Mouse (Mus musculus) heart, postnatal 36 days (tissue): Measurements from ENCODE around the gene Cdk5r1. TPM values are rescaled to one million over a fixed set of nuclear protein-coding genes. Genes with fewer than 3 reads are reported as not detected.

ENCODE experiments used
- DNase-seq, 2 experiments: peaks; one replicate each; pipeline ENCODE4 v3.0.0; 2021 to 2022
- intact Hi-C: fragments of 180-260 bp; cut with DNase I; formaldehyde crosslinking; loops from one replicate; pipeline ENCODE4 v1.15.1; 2025
- total RNA-seq, 2 experiments: library from RNA; stranded (reverse); gene quantifications; 2 replicates each; pipeline ENCODE4 v1.2.3; 2021

The Cdk5r1 gene
- total RNA-seq, 2 experiments from 2014 or later: 1.2 to 1.5 TPM

DNA sequence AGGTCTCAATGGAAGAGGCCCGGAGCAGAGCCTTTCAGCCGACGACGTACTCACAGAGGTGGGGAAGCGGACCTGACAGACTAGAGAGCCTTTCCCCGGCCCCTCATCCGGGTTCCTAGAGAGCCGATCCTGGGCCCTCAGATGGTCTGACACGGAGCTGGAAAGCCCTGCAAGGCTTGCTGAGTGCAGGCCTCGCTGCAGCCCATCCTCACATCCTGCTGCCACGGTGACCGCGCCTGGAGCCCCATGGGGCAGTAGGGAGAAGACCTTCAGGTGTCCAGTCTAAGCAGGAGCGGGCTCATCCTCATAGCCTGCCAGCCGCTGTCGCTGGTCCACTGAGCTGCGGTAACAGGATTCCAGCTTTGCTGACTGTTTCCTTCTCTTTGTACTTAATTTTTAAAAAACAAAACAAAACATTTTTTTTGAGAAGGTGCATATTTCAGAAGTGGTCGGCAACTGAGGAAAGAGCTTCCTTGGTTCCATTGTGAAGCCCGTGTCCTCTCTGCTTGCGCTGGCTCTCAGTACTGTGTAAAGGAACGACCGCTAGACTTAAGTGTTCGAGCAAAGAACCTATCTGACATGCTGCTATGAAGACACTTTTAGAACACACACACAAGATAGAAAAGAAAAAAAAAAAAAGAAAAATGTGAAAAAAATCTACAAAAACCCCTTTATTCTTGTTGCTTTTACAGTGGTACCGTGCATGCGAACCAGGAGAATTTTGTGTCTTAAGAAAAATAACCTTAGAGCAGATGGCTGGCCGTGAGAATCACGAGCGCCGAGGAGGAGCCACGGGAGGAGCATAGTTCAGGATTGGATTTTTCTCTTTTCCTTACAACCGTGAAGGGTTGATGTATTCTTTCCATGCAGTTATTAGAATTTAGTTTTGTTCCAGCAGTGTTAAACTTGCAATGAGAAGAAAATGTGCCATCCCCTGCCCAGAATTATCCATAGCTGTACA lies 3.4 kb downstream of the Cdk5r1 start:
- intact Hi-C loops: loop anchor here (5.0 kb wide), 2 partner anchors 122 to 192 kb away; no protein-coding TSS in a partner anchor
- DNase-seq: no peak

DNA sequence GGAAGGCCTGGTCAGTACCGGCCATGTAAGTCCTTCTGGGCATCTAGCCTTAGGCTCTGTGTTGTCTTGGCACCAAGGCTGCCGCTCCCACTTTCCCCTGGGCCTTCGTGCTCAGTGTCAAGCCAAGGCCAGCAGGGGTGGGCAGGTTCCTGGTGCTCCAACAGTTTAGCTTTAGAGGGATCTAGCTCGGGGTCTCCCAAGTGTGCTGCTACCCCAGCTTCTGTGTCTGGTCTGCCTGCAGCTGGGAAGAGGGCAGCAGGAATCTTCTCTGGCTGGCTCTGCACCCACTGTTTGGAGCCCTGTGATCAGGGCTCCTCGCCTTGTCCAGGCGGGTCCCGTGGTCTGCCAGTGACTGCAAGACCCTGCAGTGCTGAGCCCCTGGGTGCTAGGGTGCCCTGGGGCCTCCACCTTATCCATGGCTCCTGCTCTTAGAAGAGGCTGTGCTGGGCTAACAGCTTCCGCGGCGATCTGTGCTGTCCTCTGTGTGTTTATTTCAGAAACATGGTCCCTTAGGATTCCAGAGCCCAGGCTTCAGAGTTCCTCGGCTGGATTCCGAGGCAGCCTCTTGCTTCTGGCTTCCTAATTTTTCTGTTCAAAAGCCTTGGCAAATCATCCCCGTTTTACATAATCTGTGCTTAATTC lies 4.7 kb downstream of the Cdk5r1 start:
- DNase-seq: no peak
- intact Hi-C loops: no loop called here

- no peak for DNase-seq
- intact Hi-C loops: no loop called here
Measured at GRCm38 (mm10) chr11:80482347-80482746, 5.5 kb downstream of the Cdk5r1 start.

- DNase-seq: no peak
- intact Hi-C loops: no loop called here
Measured at GRCm38 (mm10) chr11:80482921-80483320, 6.1 kb downstream of the Cdk5r1 start.

- DNase-seq: no peak
- intact Hi-C loops: no loop called here
Measured at GRCm38 (mm10) chr11:80483536-80484067, 6.8 kb downstream of the Cdk5r1 start.

DNA sequence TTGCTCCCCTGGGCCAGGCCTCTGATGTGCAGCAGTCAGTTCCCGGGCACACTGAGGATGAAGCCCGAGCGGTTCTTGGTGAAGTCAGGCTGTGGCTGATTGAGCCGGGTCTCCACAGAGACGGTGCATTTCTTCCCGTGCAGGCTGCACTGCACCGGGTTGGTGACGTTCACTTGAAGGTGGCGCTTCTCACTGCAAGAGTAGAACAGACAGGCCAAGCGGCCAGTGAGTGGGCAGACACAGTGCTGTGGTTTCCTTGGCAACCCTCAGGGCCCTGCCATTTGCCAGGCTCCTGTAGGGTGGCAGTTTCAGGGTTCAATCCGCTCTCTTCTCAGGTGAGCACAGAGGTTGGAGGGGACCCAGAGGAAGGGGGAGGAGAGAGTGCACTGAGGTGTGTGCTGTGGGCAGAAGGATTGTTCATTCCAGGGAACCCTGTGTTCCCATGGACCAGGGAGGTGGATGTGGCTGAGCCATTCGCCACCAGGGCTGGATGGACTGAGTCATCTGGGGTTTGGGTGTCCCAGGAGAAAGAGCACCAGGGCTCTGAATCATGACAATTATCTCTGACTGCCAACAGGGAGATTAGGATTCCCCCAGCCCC lies 7.5 kb downstream of the Cdk5r1 start:
- DNase-seq: no peak
- intact Hi-C loops: no loop called here

- no peak for DNase-seq
- intact Hi-C loops: no loop called here
Measured at GRCm38 (mm10) chr11:80485120-80485551, 8.3 kb downstream of the Cdk5r1 start.

- intact Hi-C loops: no loop called here
- DNase-seq: no peak
Measured at GRCm38 (mm10) chr11:80485622-80486206, 8.9 kb downstream of the Cdk5r1 start.

GRCm38 (mm10) chr11:80487904-80488587 lies 11.2 kb downstream of the Cdk5r1 start:
- DNase-seq: no peak
- intact Hi-C loops: no loop called here

GRCm38 (mm10) chr11:80489172-80489881 lies 12.5 kb downstream of the Cdk5r1 start:
- intact Hi-C loops: no loop called here
- DNase-seq: no peak

GRCm38 (mm10) chr11:80489882-80490196 lies 13.0 kb downstream of the Cdk5r1 start:
- intact Hi-C loops: no loop called here
- DNase-seq: no peak

GRCm38 (mm10) chr11:80490831-80491230 lies 14.0 kb downstream of the Cdk5r1 start:
- DNase-seq: no peak
- intact Hi-C loops: no loop called here

DNA sequence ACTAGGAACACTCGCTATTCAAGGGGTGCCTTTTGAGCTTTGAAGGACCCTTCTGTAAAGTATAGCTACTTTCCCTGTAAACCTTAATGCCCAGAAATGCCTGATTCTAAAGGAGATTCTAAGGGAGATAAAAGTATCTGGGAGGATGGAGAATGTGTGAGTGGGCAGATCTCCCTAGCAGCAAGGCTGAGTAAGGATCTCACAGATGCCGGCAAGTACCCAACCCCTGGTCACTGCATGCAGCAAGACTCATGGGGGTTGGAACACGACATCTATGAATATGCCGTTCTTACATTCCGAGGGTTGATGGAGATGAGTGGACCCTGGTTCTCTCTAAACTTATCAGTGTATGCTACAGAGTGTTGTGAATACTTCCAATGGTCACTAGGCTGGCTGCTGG lies 16.4 kb downstream of the Cdk5r1 start:
- intact Hi-C loops: no loop called here
- no peak for DNase-seq

GRCm38 (mm10) chr11:80494852-80495251 lies 18.0 kb downstream of the Cdk5r1 start:
- intact Hi-C loops: no loop called here
- DNase-seq: no peak

DNA sequence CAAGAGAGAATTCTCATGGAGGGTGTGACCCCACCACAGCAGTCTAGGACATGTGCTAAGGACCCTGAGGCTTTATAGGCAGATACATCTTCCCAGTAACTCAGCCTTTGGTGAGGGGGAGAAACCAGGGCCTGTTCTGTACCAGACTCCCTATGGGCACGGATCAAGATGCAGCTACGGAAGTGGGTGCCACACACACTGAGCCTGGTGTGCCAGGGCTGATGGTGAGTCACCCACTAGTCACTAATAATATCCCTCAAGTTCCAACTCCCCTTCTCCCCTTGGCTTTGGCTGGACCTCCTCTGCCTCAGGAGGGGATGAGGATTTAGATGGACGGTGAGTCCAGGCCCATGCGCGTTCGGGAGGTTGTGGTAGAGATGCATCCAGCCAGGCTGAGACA lies 19.1 kb downstream of the Cdk5r1 start:
- intact Hi-C loops: no loop called here
- no peak for DNase-seq

GRCm38 (mm10) chr11:80496640-80497039 lies 19.8 kb downstream of the Cdk5r1 start:
- no peak for DNase-seq
- intact Hi-C loops: no loop called here

DNA sequence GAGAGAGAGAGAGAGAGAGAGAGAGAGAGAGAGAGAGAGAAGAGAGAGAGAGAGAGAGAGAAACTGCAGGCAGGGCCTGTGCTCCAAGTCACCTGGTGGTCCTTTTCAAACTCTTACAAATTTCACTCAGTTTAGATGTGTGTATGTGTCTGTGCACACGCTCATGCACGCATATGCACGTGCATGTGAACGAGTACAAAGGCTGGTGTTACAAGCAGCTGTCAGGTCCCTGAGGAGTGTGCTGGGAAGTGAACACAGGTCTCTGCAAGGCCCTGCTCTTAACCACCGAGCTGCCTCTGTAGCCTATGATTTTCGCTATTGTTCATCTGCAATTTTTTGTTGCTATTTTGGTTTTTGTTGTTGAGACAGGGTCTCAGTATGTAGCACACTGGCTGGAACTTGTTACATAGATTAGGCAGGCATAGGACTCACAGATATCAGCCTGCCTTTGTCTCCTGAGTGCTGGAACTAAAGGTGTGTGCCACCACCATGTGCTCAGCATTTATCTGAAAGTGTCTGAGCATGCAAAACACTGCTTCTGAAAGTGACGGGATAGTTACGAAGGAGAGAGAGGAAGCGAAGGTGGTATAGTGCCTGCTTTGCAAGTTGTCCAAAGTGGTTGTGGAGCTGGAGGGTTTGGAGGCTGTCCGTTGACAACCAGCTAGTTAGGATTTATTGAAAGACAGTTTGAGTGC lies 20.5 kb downstream of the Cdk5r1 start:
- intact Hi-C loops: no loop called here
- no peak for DNase-seq

GRCm38 (mm10) chr11:80498328-80499070 lies 21.7 kb downstream of the Cdk5r1 start:
- DNase-seq: no peak
- intact Hi-C loops: no loop called here
